Mouse (Mus musculus) stomach, postnatal 0 days (tissue): ENCODE results near the gene Ptprk.

Source experiments
- CTCF ChIP-seq: IDR thresholded peaks from 2 replicates; pipeline ENCODE4 v1.5.1; 2016; ENCODE audit warnings: antibody characterized with exemption, low read depth, mild to moderate bottlenecking, moderate library complexity
- EP300 ChIP-seq: optimal IDR thresholded peaks from 2 replicates; pipeline ENCODE3; 2016; ENCODE audit warnings: antibody characterized with exemption

- TF ChIP-seq EP300 (no peak), CTCF (no peak)
These were observed 9.0 kb downstream of the Ptprk start for GRCm38 (mm10) chr10:28083625-28084024.
